Mouse (Mus musculus) liver, adult 2 months (tissue): Measurements from ENCODE around the gene Flnb.

Experiments
- CTCF ChIP-seq: fragments of 200-500 bp; IDR thresholded peaks from 2 replicates; pipeline ENCODE4 v1.5.1; 2011; ENCODE audit warnings: low read depth, low read length, control low read depth
- POLR2A ChIP-seq: fragments of 200-500 bp; IDR thresholded peaks from 2 replicates; pipeline ENCODE4 v1.6.1; 2011; ENCODE audit warnings: low read length, control low read depth; ENCODE audit not compliant: insufficient read depth; ENCODE audit errors: extremely low read depth

DNA sequence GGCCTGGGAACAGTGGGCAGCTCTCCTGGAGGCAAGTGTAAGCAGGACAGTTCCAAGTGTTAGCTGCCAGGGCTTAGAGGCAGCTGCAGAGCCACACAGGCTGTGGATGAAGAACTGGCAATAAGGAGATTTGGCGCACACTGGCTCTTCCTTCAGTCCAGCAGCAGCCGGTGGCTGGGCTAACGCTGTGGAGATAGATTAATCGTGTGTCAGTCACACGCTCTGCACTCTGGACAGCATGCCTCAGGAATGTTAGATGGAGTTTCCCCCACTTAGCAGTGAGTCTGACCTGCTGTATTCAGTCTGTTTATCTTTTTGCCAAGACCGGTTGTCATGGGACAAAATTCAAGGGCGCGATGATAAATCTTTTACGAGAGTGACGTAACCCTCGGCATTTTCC is 35.9 kb downstream of the Flnb start:
- TF ChIP-seq POLR2A (no peak), CTCF (no peak)
